Mouse (Mus musculus) urinary bladder, postnatal 14 days (tissue): Measurements from ENCODE around the gene Krtap22-2.
"Not testable (repeated sequence)": the region's sequence is repeated elsewhere in the genome, so short reads cannot be mapped to it uniquely, and the experiment has no call there.

Source experiments
- DNase-seq: peaks from one replicate; pipeline ENCODE4 v3.0.0; 2021; ENCODE audit warnings: low spot score

Krtap22-2 gene

GRCm38 (mm10) chr16:89010659-89011058, at the start of gene Krtap22-2:
Gene Krtap22-2, minus strand, starts transcription at chr16:89010759.
- DNase-seq: no peak

- DNase-seq: no peak
These were observed 37.2 kb upstream of the Krtap22-2 start, which contains the start of gene Krtap6-5 for GRCm38 (mm10) chr16:89047783-89048182. Gene Krtap6-5, minus strand, starts transcription at chr16:89047883.

- not testable (repeated sequence) for DNase-seq
These were observed 30.8 kb upstream of the Krtap22-2 start, which contains the start of gene Gm10228 for GRCm38 (mm10) chr16:89041372-89041771. Gene Gm10228, minus strand, starts transcription at chr16:89041472.

GRCm38 (mm10) chr16:89031399-89031798, 20.8 kb upstream of the Krtap22-2 start, which contains the start of gene Krtap6-1:
Gene Krtap6-1, plus strand, starts transcription at chr16:89031699.
- not testable (repeated sequence) for DNase-seq

DNA sequence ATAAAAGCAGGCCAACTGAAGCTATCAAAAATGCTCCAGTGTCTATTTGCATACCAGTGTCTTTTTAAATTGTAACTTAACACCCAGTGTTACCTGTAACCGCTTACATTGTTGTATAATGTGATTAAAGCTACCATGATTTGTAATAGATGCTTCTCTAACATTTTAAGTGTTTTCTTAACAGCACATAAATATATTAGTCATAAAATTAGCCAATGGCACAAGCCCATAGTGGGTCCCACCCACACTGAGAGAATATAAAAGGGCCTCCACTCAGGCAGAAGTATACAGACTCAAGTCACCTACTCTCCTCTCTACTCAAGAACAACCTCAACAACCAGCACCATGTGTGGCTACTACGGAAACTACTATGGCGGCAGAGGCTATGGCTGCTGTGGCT, 4.4 kb upstream of the Krtap22-2 start, which contains the start of gene Gm10229:
Gene Gm10229, plus strand, starts transcription at position 301 of the 400 bp plus-strand sequence.
- DNase-seq: not testable (repeated sequence)

DNA sequence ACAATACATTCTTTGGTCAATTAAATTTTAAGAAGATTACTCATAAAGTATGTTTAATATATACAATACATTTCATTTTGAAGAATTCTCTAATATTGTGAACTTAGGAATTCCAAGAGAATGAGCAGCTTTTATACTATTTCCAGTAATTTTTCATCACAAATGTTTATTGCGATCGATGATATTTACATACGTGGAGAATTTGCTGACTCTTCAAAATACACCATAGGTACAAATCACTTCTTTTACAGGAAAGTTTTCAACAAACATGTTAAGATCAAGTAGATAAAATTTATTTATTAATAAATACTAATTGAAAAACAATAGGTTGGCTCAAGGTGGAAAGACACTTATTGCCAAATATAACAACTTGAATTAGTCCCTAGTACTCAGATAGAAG, 3.4 kb upstream of the Krtap22-2 start:
- DNase-seq: no peak

DNA sequence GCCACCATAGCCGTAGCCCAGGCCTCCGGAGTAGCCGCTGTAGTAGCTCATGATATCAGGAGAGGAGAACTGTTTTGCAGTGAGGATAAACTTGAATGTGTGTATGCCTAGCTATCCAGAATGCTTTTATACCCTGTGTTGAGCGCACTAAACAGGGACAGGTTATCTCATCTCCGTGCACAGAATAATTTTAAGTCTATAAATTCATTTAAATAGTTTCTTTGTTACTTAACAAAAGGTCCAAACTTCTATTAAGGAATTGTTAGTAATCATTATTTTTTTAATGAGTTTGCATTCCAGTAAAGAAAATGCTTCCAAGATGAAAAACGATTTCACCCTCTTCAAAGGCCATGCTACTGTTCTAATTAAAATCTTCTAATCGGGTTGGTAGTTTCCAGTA, 47.8 kb downstream of the Krtap22-2 start, which contains the start of gene Krtap16-3:
Gene Krtap16-3, minus strand, starts transcription at position 101 of the 400 bp plus-strand sequence.
- DNase-seq: no peak
